ENCODE assay signal across 10 mouse cellular contexts in genomic region chr8:45614610-45615009, GRCm38 (mm10).
DNase-seq lines count a peak whose midpoint lies in the region; ATAC-seq and TF ChIP-seq lines count a peak whose summit lies in the region.
"Had no signal": no experiment of that assay in that cellular context is flagged by ENCODE, and none has a peak within 500 bp of the region (broad histone marks: within the 10 kb centered on the region; RNA-seq: fewer than 3 reads in every experiment).

No protein-coding gene starts in this region.

- H3K27me3 ChIP-seq in hindbrain, postnatal 0 days (ENCODE audit: insufficient read depth, low read length), result no peaks in the 10 kb centered on the region
- H3K27me3 ChIP-seq in hindbrain, embryonic 16.5 days (replicated peaks; ENCODE audit: control insufficient read depth, insufficient read depth, low read length), result no peaks in the 10 kb centered on the region
- no peaks in the 10 kb centered on the region for H3K27me3 ChIP-seq in kidney, embryonic 16.5 days (ENCODE audit: insufficient read depth, low read length)
- no peaks in the 10 kb centered on the region for H3K27me3 ChIP-seq in hindbrain, embryonic 11.5 days (ENCODE audit: control insufficient read depth, insufficient read depth, low read length)
- H3K27me3 ChIP-seq: liver, embryonic 15.5 days had no signal

- 0 out of 2 replicates have a peak overlapping the region, but pooled peaks have one; percentile 2 for H3K4me2 ChIP-seq in hindbrain, postnatal 0 days (ENCODE audit: low read depth, low read length)
- H3K4me2 ChIP-seq in hindbrain, embryonic 16.5 days (ENCODE audit: low read length), result no peak overlapping the region
- peak overlapping the region; percentile 36 for H3K4me2 ChIP-seq in kidney, embryonic 16.5 days (replicated peaks; ENCODE audit: low read depth, low read length)
- H3K4me2 ChIP-seq in hindbrain, embryonic 11.5 days (replicated peaks; ENCODE audit: low read depth, low read length), result no peak overlapping the region
- H3K4me2 ChIP-seq: liver, embryonic 15.5 days had no signal

- WGBS in hindbrain, postnatal 0 days, result 46% methylated on average over 5 of the region's 5 CpGs
- WGBS in hindbrain, embryonic 16.5 days, result 48% methylated on average over 5 of the region's 5 CpGs
- 44% methylated on average over 5 of the region's 5 CpGs for WGBS in kidney, embryonic 16.5 days
- 42% methylated on average over 5 of the region's 5 CpGs for WGBS in hindbrain, embryonic 11.5 days

- H3K36me3 ChIP-seq in hindbrain, postnatal 0 days (ENCODE audit: insufficient read depth, low read length), result no peaks in the 10 kb centered on the region
- no peaks in the 10 kb centered on the region for H3K36me3 ChIP-seq in hindbrain, embryonic 16.5 days (ENCODE audit: control insufficient read depth, insufficient read depth, low read length)
- H3K36me3 ChIP-seq in kidney, embryonic 16.5 days (ENCODE audit: insufficient read depth, low read length), result no peaks in the 10 kb centered on the region
- H3K36me3 ChIP-seq in hindbrain, embryonic 11.5 days (ENCODE audit: control insufficient read depth, insufficient read depth, low read length), result no peaks in the 10 kb centered on the region
- H3K36me3 ChIP-seq: liver, embryonic 15.5 days had no signal

- H3K27ac ChIP-seq in hindbrain, postnatal 0 days, result no peak overlapping the region
- H3K27ac ChIP-seq in hindbrain, embryonic 16.5 days (ENCODE audit: low read depth, low read length), result no peak overlapping the region
- H3K27ac ChIP-seq in kidney, embryonic 16.5 days (ENCODE audit: low read length), result peak overlapping the region; percentile 51; the same call in 1 of the 2 replicates
- H3K27ac ChIP-seq in hindbrain, embryonic 11.5 days (ENCODE audit: low read depth, low read length), result no peak overlapping the region
- H3K27ac ChIP-seq: liver, embryonic 15.5 days had no signal

- H3K4me1 ChIP-seq in hindbrain, postnatal 0 days (ENCODE audit: insufficient read depth, low read length), result 0 out of 2 replicates have a peak, but pooled peaks cover 3% of the 10 kb centered on the region
- H3K4me1 ChIP-seq in hindbrain, embryonic 16.5 days (ENCODE audit: control insufficient read depth, insufficient read depth, low read depth, low read length), result no peaks in the 10 kb centered on the region
- H3K4me1 ChIP-seq in kidney, embryonic 16.5 days (ENCODE audit: insufficient read depth, low read length), result peaks cover 26% of the 10 kb centered on the region
- no peaks in the 10 kb centered on the region for H3K4me1 ChIP-seq in hindbrain, embryonic 11.5 days (replicated peaks; ENCODE audit: control insufficient read depth, insufficient read depth, low read length)
- H3K4me1 ChIP-seq: liver, embryonic 15.5 days had no signal

- no peak for ATAC-seq in hindbrain, postnatal 0 days
- no peak for ATAC-seq in hindbrain, embryonic 16.5 days
- peak; percentile 58; the same call in 1 of the 2 replicates for ATAC-seq in kidney, embryonic 16.5 days (ENCODE audit: low FRiP score, low TSS enrichment)
- ATAC-seq in hindbrain, embryonic 11.5 days (ENCODE audit: low FRiP score), result no peak

- no peaks in the 10 kb centered on the region for H3K9me3 ChIP-seq in hindbrain, postnatal 0 days (ENCODE audit: low read length)
- H3K9me3 ChIP-seq in hindbrain, embryonic 16.5 days (ENCODE audit: control insufficient read depth, low read length), result no peaks in the 10 kb centered on the region
- H3K9me3 ChIP-seq in kidney, embryonic 16.5 days (ENCODE audit: low read length), result no peaks in the 10 kb centered on the region
- H3K9me3 ChIP-seq in hindbrain, embryonic 11.5 days (ENCODE audit: control insufficient read depth, low read length), result no peaks in the 10 kb centered on the region
- H3K9me3 ChIP-seq: liver, embryonic 15.5 days had no signal

- H3K9ac ChIP-seq in hindbrain, postnatal 0 days (replicated peaks; ENCODE audit: low read length), result no peak overlapping the region
- H3K9ac ChIP-seq in hindbrain, embryonic 16.5 days (ENCODE audit: low read depth, low read length), result no peak overlapping the region
- H3K9ac ChIP-seq in kidney, embryonic 16.5 days (replicated peaks; ENCODE audit: low read length), result 0 out of 2 replicates have a peak overlapping the region, but pooled peaks have one; percentile 37
- no peak overlapping the region for H3K9ac ChIP-seq in hindbrain, embryonic 11.5 days (ENCODE audit: low read depth, low read length)
- H3K9ac ChIP-seq: liver, embryonic 15.5 days had no signal

- DNase-seq in hindbrain, postnatal 0 days (ENCODE audit: low spot score), result no peak
- peak; percentile 63 for DNase-seq in kidney, adult 11 months
- DNase-seq in lung, postnatal 36 days, result peak; percentile 83
- no peak for DNase-seq in B cell, adult 2 months
- no peak for DNase-seq in hindbrain, embryonic 11.5 days (ENCODE audit: low spot score)
- DNase-seq: cerebellum, postnatal 36 days; thymus, adult 18-20 months had no signal

- no peak for TF ChIP-seq CTCF in hindbrain, postnatal 0 days (IDR thresholded peaks at IDR 0.05; ENCODE audit: low read depth)

- no peak overlapping the region for H3K4me3 ChIP-seq in hindbrain, postnatal 0 days (ENCODE audit: low read length)
- H3K4me3 ChIP-seq in hindbrain, embryonic 16.5 days (ENCODE audit: low read length), result no peak overlapping the region
- no peak overlapping the region for H3K4me3 ChIP-seq in kidney, embryonic 16.5 days (ENCODE audit: low read length)
- no peak overlapping the region for H3K4me3 ChIP-seq in hindbrain, embryonic 11.5 days (ENCODE audit: low read depth, low read length)
- H3K4me3 ChIP-seq: liver, embryonic 15.5 days had no signal

Comparison
In these comparisons a context has a peak if more than half of its experiments do, and no peak if none do; other contexts are left out.
1. H3K4me2 ChIP-seq: peak in hindbrain, postnatal 0 days (single experiment) and kidney, embryonic 16.5 days (single experiment); none in hindbrain, embryonic 16.5 days (single experiment) and hindbrain, embryonic 11.5 days (single experiment).
2. DNase-seq: peak in kidney, adult 11 months (single experiment) and lung, postnatal 36 days (single experiment); none in hindbrain, postnatal 0 days (single experiment), B cell, adult 2 months (0 of 2) and hindbrain, embryonic 11.5 days (single experiment).